Mouse (Mus musculus): ENCODE results near the gene Ugt1a8.

Gene Ugt1a8

GRCm38 (mm10) chr1:88235046-88235893, 147.7 kb downstream of the Ugt1a8 start:
- DNase-seq (ENCODE audit: low spot score in 2 of 2): no peak

- no peak for DNase-seq (ENCODE audit: low spot score in 2 of 2)
Observed at GRCm38 (mm10) chr1:88235894-88236415, 148.3 kb downstream of the Ugt1a8 start.

DNA sequence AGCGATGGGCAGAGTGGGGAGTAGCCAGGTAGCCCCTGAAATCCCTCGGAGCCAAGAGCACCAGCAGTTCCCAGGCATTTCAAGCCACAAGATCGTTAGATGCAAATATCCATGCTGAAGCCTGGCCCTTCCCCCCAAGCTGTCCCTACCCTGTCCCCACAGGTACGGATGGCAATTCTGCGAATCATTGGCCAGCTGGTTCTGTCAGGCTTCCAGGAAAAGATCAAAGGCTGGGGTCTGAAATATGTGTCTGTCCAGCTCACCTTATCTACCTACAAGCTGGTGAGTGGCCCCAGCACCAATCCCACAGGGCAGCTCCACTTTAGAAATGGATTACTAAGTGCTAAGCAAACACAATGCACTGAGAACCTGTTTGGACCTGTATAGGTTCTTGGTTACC, 149.7 kb downstream of the Ugt1a8 start:
- no peak for DNase-seq (ENCODE audit: low spot score in 2 of 2)

DNA sequence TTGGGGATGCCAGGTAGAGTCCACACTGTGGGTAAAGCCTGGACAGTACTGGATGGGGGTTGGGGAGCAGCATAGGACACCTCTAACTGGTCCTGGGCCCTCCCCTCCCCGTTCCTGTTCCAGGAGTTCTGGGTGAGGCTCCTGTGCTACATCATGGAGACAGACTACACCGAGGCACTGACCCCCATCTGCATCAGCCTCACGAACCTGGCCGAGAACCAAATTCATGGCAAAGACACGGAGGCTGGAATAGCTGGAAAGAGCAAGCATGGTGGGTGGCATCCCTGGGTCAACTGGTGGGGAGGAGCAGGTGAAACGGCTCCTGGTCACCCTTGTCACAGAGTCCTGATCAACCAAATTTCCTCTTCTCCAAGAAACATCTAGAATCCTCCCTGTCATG, 151.2 kb downstream of the Ugt1a8 start:
- no peak for DNase-seq (ENCODE audit: low spot score in 2 of 2)

DNA sequence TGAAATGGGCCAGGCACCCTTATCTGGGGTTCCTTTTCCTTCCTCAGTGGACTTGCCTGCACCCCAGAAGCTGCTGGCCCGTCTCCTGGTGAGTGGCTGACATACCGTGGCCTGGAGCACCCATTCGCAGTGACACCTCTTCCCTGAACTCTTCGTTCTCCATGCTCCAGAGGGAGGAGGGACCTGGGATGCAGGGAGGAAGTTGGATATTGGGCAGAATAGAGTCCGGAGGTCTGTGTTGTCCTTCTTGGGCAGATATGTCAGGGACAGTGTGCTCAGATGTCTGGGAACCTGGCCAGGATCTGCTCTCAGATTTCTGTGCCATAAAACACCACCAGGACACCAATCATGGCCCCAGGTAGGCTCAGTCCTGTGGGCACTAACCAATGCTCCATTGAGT, 152.5 kb downstream of the Ugt1a8 start:
- DNase-seq (ENCODE audit: low spot score in 2 of 2): no peak

DNA sequence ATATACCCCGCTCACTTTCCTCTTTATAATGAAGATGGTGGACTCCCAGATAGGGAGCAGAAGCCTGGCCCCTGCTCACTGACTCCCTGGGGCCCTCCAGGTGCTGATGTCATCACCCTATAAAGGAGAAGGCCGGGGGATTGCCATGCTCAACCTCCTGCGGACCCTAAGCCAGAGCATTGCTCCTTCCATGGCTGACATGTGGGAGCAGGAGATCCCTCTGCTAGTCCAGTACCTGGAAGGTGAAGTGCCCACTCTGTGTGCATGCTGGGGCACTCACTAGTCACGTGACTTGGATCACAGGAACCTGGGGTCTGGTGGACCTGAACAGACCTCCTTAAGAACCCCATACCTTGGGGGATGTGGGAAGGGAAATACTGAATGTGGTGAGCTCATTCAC, 153.0 kb downstream of the Ugt1a8 start:
- DNase-seq (ENCODE audit: low spot score in 2 of 2): no peak

DNA sequence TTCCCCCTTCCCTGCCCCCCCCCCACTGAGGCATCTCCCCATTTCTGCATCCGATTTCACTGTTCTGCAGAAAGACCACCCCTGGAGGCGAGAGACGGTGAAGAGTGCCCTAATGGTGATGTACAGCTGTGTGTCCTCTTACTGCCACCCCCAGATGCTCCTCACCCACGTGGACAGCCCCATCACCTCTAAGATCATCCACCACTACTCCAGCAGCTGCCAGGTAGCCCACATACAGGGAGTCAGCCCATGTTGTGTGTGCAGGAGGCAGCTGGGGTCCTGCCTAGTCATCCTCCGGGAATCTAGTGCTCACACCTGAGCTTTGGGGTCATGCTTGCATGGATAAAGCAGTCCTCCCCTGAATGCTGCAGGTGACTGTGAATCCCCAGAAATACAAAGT, 156.2 kb downstream of the Ugt1a8 start:
- DNase-seq (ENCODE audit: low spot score in 2 of 2): no peak

- DNase-seq (ENCODE audit: low spot score in 2 of 2): no peak
Observed at GRCm38 (mm10) chr1:88245881-88246280, 158.3 kb downstream of the Ugt1a8 start.

- DNase-seq (ENCODE audit: low spot score in 2 of 2): no peak
Observed at GRCm38 (mm10) chr1:88246386-88246785, 158.8 kb downstream of the Ugt1a8 start.

DNA sequence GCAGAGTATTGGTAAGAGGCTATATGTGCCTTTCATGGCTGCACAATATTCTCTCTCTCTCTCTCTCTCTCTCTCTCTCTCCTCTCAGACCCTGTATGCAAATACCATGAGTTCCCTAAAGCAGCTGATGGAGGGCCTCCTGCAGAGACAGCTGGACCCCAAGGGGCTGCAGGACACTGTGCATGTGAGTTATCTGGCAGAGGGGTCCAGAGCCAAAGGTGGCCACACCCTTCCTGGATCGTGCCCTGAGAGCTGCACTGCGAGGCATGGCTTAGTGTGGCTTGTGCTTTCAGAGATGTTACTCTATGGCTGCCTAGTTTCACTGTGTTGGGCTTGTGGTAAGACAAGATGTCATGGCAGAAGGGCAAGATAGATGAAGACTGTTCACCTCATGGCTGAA, 160.0 kb downstream of the Ugt1a8 start:
- DNase-seq (ENCODE audit: low spot score in 2 of 2): no peak

GRCm38 (mm10) chr1:88248658-88249057, 161.0 kb downstream of the Ugt1a8 start:
- DNase-seq (ENCODE audit: low spot score in 2 of 2): no peak

GRCm38 (mm10) chr1:88249596-88249995, 162.0 kb downstream of the Ugt1a8 start:
- DNase-seq (ENCODE audit: low spot score in 2 of 2): no peak

DNA sequence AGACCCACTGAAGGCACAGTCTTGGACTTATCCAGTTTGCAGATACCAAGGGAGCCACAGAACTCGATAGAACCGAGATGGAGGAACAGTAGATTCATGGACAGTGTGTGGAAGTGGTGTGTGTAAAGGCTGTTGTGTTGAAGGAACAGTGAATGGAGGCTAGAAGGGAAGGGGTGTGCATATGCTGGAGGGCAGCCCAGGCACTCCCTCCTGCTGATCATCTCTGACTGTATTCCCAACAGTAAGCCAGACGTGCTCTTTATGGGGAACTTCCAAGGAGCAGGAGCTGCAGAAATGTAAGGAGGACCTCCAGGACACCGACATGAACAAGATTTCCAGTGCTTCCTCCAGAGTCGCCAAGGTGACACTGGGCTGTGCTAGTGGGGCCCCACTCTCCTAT, 162.4 kb downstream of the Ugt1a8 start:
- DNase-seq (ENCODE audit: low spot score in 2 of 2): no peak

GRCm38 (mm10) chr1:88253106-88253505, 165.5 kb downstream of the Ugt1a8 start:
- no peak for DNase-seq (ENCODE audit: low spot score in 2 of 2)

- DNase-seq (ENCODE audit: low spot score in 2 of 2): no peak
Observed at GRCm38 (mm10) chr1:88253540-88253939, 165.9 kb downstream of the Ugt1a8 start.

GRCm38 (mm10) chr1:88254793-88255465, 167.3 kb downstream of the Ugt1a8 start:
- DNase-seq (ENCODE audit: low spot score in 2 of 2): no peak

GRCm38 (mm10) chr1:88255466-88255857, 167.8 kb downstream of the Ugt1a8 start:
- DNase-seq (ENCODE audit: low spot score in 2 of 2): no peak

DNA sequence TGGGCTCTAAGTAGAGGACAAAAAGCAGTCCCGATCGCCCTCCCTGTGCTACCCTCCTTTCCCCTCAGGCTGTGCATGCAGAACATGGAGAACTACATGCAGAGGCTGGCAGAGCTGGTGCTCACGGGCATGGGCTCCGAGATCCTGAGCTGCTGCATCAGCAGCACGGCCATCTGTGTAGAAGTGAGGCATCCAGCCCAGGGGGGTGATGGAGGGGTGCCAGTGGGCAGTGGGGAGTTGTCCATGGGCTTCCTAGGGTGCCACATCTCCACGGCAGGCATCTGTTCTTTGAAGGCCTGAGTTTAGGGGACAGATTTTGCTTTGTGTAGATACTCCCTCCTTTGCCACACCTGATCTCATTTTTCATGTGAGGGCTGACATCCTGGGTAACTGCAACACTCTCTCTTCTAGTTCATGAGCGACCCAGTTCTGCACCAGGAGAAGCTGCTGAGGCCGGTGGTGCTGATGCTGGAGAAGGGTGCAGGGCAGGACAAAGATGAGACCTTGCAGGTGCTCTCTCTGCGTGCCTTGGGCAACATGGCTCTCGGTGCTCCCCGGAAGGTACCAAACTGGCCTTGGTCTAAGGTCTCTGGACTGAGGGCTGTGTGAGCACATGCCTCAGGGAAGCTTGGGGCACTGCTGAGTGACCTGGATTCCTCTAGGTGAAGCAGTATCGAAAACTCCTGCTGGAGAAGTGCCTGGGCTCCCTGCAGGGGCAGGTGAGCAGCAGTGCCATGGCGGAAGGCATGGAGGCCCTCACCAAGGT, 168.6 kb downstream of the Ugt1a8 start:
- no peak for DNase-seq (ENCODE audit: low spot score in 2 of 2)

DNA sequence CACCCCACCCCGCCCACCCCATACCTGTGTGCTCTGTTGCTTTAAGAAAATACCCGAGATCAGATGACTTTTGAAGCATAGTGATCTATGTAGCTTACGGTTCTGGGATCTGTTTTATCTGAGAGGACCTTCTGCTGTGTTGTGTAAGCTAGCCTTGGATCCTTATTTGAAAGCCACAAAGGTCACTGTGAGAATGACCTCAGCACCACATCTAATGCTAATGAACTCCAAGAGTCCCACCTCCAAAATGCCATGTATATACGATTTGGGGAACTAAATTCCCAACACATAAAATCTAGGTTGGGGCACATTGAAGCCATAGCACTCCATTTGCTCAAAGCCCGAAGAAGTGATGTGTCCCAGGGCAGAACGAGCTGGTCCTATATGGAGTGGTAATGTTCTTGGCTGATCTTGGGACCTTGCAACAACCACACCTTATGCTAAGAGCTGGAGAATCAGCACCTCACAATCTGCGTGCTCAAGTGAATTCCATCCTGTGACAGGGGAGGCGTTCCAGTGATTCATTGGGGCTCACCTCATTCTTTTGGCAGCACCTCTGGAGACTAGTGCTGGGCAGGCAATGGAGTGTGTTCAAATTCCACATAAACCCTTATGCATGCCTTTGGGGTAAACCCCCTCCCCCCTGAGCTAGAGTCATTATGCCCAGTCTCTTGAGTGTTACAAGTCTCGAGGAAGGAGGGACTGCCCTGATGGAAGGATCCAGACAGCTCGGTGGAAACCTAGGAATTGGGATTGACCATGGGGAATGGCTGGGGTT, 169.5 kb downstream of the Ugt1a8 start:
- no peak for DNase-seq (ENCODE audit: low spot score in 2 of 2)

DNA sequence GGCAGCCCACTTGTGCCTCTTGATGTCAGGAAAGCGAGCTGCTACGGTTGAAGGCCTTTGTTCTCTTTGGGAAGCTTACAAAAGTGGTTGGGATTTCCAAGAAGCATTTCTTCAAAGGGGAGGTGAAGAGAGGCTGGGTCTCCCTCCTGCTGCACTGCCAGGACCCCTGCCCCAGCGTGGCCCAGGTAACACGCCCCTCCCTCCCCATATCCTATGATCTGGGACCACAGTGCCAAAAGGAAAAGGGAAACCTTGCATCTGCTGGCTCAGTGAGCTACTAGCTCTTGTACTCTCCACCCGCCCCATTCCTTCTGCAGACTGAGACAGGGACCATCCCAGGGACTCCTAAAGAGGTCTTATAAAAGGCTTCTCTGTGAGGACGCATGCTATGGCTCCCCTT, 170.1 kb downstream of the Ugt1a8 start:
- no peak for DNase-seq (ENCODE audit: low spot score in 2 of 2)

DNA sequence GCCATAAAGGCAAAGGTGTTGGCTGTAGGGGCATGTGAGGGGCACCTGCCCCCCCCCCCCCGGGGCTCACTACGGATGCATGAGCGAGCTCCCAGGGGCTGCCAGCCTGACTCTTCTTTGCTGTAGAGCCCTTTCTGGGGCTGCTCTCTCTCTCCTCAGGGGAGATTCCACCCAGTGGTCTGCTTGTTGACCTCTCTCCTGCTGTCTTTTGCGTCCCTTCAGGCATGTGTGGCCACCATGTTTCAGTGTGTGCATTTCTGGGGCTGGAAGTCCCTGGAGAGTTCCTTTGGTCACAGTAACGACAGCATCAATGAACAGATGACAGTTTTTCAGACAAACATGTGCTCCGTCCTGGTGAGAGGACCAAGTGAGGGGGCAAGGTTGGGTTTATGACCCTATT, 170.7 kb downstream of the Ugt1a8 start:
- DNase-seq (ENCODE audit: low spot score in 2 of 2): no peak
